Mouse (Mus musculus): ENCODE measurements around the gene Srgn.

DNA sequence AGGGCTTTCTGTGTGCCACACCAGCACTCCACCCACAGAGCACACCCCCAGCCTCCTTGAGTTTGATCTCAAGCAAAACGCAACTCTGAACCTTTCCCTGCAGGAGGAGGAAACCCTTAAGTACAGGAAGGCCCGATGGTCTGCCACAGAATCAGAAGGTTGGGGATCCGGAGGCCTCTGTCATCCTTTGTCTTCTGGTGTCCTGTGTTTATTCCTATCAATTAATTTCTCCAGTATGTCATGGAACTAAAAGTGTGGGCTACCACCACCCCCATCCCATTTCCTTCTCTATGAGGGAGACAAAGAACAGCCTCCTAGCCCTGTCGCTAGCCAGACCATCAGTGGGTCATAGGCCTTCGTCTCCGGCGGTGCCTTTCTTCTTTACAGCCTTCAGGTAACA is 7.3 kb upstream of the Srgn start:
- TF ChIP-seq CTCF (IDR thresholded peaks at IDR 0.05; ENCODE audit: insufficient read depth, low read length), result no peak
- TF ChIP-seq POLR2A (IDR thresholded peaks at IDR 0.05; ENCODE audit: borderline replicate concordance, extremely low read depth, low read depth, low read length), result no peak
